Mouse (Mus musculus): ENCODE results near the gene Kif1c.

The Kif1c gene

DNA sequence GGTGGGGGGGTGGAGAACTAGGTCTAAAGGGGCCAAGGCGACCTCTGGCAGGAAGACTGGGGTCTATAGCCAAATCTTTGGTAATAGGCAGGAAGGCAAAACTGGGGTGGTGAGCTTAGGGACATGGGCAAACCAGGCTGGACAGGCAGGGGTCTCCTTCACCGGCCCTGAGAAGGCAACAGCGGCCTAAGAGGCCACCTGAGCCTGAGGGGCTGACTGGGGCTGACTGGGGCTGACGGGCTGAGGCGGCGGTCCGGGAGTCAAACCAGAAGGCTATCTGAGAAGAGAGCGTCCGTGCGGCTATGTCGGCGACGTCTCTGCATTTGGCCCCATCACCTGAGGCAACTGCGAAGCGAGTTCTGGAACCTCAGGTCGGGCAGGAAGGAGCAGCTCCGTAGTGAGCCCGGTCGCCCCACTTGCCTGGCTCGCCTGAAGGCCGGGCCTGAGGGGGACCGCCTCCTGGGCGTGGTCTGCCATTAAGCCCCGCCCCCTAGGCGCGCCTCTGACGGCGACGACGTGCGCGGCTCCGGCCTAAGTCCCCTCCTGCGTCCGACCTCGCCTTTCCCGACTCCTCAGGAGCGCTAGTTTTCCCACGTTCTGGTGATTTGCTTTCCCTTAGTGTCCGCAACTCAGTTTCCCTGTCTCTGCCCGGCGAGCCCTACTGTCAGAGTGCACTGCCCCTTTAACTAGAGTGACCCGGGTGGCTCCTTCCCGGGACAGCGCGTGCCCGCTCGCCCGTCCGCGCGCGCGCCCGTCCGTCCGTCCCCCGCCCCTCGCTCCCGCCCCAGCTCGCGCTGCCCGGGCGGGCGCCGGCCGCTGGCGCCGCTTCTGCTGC lies at the start of gene Kif1c, which contains the start of gene Inca1:
Gene Kif1c, plus strand, starts transcription at position 827 of the 835 bp plus-strand sequence.
Gene Inca1, minus strand, starts transcription at position 434 of the 835 bp plus-strand sequence.
- peak; percentile 94 to 97 for DNase-seq (ENCODE audit: low spot score in 2 of 2)

DNA sequence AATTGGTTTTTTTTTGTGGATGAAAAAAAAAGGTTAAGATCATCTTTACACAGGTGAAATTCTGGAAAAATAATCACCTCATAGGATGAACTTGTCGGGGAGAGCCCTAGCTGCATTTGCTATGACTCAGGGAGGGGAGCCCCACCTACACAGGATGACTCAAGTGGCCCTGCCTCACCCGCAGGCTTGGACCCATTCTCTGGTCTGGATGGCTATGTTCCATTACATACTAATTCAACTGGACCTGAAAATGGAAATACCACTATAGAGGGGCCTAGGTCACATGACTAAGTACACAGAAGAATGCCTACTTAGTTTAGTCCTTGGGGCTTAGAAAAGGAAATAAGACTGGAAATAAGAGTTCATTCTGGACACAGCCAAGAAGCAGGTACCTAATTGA lies 49.0 kb upstream of the Kif1c start:
- no peak for DNase-seq (ENCODE audit: low spot score in 2 of 2)

DNA sequence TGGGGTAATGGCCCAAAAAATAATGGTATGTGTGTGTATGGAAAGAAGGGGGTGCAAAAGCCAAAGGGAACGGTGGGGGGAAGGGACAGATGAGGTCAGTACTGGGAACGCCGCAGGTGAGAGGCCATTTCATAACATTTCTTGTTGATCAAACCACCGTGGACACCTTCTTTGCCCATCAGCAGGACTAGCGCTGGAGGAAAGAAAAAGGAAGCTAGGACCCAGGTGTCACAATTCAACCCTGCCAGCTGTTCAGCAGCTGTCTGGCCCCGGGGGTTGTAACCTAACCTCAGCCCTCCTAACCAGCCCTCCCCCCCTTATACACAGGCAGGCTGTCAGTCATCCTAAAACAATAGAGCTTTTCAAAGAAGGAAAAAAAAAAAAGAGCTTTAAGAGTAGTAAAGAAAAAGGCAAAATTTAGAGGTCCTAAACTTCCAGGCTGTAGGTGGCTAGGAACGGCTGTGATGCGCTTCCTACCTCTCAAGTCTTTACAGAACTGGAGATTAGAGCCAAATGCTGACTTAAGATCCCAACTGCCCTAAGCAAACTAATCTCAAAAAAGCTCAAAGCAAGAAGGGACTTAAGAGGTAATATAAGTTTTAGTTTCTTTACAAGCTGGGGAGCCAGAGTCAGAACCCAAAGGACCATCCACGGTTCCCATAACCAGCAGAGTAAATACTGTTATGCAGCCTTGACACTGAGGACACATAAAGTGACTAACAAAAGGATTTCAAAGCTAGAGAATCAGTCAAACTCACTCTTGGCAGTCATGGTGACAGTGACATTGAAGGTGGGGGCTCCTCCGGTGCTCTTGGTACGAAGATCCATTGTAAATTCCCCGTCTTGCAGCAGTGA lies 48.1 kb upstream of the Kif1c start:
- DNase-seq (ENCODE audit: low spot score in 2 of 2), result no peak

DNA sequence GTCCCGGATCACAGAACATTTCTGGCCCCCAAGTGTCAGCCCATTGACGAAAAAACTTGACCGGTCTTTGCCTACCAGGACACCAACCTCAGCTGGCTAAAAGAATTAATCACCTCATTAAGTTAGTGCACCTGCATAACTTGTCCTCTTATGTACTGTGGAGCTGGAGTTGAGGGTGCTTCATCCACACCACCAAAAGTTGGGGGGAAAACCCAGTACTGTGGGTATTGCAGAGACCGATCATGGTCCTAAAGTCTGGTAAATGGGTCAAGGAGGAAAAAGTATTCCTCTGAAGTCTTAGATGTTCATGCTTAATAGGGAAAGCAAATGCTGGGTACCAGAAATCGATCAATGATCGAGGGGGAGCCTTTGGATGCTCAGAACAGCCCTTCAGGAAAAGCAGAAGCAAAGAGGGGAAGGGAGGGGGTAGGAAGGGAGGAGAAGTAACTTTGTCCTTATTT lies 47.4 kb upstream of the Kif1c start:
- no peak for DNase-seq (ENCODE audit: low spot score in 2 of 2)

DNA sequence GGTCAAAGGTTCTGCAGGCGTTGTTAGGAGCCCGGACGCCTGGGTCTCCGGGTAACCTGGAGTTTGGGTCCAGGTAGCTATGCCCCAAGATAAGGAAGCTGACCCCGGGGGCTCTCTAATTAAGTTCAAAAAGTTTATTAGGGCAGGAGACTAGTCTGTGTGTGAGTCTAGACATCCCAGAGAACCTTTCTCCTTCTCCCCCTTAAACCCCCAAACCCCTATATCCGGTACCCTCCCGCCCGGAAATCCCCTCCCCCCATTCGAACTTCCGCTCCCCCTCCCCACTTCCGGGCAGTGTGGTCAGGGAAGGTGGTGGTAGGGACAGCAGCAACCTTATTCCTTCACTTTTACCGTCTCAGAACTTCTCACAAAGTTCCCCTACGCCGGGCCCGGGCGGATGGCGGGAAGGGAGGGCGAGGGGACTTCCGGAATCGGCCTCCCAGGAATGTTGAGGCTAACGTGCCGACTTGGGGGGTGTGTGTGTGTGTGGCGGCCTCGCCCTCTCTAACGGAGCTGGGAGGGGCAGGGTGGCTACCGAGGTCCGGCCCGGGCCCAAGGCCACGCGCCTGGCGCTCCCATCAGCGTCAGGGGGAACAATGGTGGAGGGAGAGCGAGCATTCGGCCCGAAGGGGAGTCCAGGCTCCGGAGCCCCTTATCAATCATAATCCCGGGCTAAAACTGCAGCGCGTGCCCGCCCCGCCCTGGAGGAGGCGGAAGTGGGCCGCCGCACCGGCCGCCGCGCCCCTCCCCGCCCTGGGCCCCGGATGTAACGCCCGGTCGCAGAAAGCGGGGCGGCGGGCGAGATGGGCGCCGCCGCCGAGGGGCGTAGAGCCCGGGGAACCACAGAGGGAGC lies 46.8 kb upstream of the Kif1c start:
- DNase-seq (ENCODE audit: low spot score in 2 of 2), result peak in 1 of 2 experiments; percentile 67

DNA sequence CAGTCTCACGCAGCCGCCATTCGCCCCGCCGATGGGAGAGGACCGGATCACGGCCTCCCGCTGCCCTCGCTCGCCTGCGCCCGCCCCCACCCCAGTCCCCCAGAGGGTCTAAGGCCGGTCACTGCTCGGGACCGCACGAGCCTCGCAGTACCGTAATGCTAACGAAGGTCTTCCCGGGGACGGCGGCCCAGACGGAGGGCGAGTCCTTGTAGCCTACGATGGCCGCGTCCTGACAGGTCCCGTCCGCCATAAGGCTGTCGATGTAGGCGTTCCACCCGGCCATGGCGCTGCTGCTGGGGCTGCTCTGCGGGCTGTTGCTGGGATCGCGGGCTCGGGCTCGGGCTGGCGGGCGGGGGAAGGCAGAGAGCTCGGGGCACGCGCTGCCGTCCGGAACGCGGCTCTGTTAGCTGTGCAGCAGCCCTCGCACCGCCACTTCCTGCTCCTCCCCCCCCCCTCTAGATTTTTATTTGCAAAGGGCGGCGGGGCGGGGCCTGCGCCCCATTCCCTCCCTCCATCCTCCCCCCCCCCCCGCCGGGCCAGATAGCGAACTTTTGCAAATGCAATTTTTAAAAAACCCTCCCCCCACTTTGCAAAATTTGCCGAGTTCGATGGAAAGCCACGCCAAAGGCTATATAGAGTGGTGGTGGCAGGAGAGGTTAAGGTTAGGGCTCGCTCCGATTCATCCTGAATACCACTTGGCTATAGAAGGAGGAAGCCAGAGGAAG lies 46.0 kb upstream of the Kif1c start, which contains the start of gene Pfn1:
Gene Pfn1, minus strand, starts transcription at position 447 of the 725 bp plus-strand sequence.
- peak in 1 of 2 experiments; percentile 70 for DNase-seq (ENCODE audit: low spot score in 2 of 2)

DNA sequence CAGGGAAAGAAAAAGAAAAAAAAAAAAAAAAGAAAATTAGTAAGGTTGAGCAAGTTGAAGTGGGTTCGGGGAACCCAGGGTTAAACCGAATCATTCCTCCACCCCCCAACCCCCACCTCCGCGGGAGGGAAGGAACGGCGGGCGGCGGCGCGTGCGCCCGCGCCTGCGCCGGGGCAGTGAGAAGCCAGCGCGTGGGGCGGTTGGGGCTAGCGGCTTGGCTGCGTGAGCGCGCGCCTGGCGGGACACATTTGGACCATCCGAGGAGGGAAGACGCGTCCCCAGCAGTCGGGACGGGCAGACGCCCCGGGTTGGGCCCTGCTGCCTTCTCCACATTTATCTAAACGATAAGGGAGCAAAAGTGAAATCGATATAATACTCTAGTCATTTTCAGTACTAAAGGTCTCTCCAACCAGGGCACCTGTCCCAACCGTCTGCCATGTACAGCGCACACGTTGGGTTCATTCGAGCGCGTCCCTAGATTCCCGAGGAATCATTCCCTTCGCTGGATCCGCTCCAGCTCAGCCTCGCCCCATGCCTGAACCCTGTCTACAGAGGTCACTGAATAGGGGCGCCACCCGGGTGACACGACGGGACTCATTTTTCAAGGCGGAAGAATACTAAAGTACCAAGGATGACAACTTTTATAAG lies 45.3 kb upstream of the Kif1c start:
- DNase-seq (ENCODE audit: low spot score in 2 of 2), result peak in 1 of 2 experiments; percentile 80

DNA sequence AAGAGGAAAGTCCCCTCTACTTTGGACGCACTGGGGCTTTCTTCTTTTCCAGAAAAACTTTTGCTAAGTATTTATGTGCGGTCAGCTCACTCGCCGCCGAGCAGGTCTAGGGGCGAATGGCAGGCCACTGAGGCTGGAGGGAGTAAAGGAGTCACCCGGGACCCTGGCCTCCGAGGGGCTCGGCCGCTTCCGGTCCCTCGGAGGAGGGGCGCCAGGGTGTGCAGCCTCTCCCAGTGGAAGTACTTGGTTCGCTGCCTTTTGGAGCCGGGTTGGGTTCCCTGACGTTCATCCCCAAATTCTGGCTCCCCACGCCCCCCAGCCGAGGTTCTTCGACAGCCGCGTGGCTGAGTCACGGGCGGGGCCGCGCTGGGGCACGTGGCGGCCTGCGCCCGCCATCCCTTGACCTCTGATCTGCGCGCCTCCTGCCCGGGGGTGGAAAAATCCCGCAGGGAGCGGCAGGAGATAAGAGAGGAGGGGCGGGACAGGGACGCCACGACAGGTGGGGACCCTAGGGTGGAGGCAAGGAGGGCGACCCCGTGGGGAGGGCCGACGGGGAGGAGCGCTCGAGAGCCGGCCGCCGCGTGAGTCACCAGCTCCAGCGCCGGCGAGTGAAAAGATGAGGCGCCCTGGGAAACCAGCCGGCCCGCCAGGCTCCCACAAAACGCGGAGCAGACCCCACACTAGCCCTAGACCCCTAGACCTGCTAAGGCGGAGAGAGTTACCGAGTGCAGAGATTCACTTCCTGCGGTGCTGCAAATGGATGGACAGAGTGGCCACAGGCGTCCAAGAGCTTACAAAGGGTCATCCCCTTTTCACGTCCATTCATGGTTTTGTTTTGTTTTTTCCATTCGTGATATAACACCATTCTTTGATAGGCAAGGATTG lies 44.5 kb upstream of the Kif1c start:
- DNase-seq (ENCODE audit: low spot score in 2 of 2), result peak in 1 of 2 experiments; percentile 37

DNA sequence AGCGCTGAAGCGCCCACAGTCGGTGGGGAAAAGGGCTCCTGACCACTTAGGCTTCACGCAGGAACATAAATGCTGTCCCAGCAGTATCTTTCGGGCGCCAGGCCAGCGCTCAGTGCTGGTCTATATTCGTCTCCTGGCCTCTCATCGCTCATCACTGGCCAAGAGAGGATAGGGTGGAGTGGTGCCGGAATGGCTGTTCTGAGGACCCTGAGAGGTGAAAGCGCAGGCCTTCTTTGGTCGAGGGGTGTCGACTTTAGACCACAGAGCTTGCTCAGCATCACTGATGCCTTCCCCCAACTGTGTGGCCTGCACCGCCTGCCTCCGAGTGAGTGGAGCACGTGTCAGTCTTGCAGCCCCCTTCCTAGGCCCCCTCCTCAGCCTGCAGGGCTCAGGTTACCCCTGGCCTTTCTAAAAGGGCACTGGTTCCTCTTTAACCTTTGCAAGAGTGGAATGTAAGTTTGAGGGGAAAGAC lies 43.9 kb upstream of the Kif1c start:
- no peak for DNase-seq (ENCODE audit: low spot score in 2 of 2)

DNA sequence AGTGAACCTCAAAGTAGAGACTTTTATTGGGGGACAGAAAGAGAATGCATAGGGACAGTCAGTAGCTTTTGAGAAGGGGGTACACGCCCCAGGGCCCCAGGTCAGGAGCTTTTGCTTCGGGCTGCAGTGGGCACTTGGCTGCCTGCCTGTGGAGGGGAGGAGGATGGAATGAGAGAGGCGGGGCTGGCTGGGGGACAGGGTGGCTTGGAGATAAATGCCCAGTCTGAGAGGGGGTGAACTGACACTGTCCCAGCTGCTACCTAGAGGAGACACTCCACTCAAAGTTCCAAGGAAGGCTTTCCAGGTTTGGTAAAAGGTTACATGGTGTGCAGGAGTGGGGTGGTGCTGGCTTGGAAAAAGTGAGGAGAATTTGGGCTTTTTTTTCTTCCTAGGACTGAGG lies 43.4 kb upstream of the Kif1c start, which contains the start of gene Eno3:
Gene Eno3, plus strand, starts transcription at position 239 of the 400 bp plus-strand sequence.
- no peak for DNase-seq (ENCODE audit: low spot score in 2 of 2)

DNA sequence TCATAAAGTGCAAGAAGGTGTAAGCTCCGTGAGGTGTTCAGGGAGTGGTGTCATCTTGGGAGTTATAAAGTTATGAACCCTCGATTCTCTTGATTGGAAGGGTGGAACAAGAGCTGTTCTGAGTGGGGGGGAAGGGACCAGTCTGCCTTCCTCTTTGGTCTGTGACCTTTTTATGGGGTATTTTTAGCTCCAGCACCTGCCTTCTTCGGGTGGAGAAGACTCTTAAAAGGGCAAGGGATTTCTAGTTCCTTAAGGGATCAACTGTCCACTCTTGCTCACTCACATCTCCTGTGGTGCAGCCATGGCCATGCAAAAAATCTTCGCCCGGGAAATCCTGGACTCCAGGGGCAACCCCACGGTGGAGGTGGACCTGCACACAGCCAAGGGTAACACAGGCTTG lies 42.8 kb upstream of the Kif1c start:
- no peak for DNase-seq (ENCODE audit: low spot score in 2 of 2)

DNA sequence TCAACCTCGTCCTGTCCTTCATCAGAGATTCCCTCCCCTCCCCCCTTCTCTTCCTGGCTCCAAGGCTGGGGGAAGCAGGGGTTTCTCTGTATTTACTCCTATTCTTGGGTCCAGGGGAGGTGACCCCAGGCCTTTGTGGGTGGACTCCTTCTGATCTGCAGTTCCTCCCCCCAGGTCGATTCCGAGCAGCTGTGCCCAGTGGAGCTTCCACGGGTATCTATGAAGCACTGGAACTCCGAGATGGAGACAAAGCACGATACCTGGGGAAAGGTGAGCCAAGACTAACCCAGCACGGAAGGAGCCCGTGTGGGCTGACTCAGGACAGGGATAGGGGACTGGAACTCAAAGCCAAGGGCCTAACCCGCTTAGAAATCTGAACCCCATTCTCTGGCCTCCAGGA lies 42.4 kb upstream of the Kif1c start:
- no peak for DNase-seq (ENCODE audit: low spot score in 2 of 2)

DNA sequence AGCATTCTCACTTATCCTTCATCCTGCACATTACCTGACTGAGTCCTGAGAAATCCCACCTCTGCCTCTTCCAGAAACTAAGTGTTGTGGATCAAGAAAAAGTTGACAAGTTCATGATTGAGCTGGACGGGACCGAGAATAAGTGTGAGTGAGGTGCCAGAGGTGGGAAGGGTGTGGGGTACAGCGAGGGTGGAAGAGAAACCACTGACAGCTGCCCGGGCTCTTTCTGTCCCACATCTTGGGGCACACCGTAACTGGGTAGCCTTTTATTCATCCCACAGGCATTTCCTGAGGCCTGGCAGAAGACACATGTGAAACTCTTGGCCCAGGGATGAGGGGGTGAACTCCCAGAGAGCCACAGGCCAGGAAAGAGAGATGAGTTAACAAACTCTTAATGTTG lies 41.8 kb upstream of the Kif1c start:
- no peak for DNase-seq (ENCODE audit: low spot score in 2 of 2)

DNA sequence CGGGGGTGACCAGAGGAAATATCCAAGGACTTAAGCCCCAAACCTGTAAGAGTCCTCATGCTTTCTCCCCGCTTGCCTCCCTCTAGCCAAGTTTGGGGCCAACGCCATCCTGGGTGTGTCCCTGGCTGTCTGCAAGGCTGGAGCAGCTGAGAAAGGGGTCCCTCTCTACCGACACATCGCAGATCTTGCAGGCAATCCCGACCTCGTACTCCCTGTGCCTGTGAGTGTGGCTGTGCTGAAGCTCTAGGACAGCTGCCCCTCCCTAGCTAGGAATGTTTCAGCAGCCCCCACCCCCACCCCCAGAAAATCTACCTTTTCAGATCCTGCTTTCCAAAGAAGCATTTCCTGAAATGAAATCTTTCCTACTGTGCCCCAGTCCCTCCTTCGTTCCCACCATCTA lies 41.4 kb upstream of the Kif1c start:
- no peak for DNase-seq (ENCODE audit: low spot score in 2 of 2)

DNA sequence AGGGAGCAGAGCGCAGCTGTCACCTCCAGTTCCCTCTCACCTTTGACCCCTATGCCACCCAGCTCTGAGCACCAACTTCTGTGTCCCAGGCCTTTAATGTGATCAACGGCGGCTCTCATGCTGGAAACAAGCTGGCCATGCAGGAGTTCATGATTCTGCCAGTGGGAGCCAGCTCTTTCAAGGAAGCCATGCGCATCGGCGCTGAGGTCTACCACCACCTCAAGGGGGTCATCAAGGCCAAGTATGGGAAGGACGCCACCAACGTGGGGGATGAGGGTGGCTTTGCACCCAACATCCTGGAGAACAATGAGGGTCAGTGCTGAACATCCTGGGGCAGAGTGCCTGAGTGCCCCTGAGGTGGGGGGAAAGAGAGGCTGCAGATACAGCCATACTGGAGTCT lies 39.8 kb upstream of the Kif1c start:
- DNase-seq (ENCODE audit: low spot score in 2 of 2), result no peak

DNA sequence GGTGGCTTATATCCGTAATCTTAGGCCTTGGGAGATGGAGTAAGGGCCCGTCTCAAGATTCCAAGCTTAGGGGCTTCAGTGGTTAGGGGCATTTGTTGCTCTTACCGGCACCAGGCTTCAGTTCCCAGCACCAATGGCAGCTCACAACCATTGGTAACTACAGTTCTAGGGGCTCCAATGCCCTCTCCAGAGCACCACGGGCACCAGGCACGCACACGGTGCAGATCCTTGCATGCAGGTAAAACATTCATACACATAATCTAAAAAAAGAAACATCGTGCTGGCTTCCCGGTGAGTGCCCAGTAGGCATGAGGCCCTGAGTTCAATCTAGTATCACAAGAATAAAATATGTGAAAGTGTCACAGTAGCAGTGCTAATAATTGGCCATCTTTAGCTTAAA lies 37.2 kb upstream of the Kif1c start:
- DNase-seq (ENCODE audit: low spot score in 2 of 2), result no peak

DNA sequence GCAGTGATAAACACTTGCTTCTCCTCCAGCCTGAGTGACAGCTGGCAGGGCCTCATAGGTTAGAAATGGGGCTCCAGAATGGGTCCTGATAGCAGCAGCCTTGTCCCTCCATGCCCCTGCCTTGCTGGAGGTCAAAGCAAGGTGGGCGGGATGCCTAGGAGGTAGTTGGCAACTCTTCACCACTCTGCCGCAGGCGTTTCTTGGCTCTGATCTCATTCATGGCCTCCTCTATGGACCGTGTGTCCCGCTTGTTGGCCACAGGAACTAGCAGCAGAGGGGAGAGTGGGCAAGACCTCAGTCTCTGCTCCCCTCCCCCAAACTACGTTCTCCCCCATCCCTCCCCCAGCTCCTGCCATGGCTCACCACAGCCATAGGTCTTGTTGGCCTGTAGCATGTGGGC lies 36.4 kb upstream of the Kif1c start:
- DNase-seq (ENCODE audit: low spot score in 2 of 2), result no peak

DNA sequence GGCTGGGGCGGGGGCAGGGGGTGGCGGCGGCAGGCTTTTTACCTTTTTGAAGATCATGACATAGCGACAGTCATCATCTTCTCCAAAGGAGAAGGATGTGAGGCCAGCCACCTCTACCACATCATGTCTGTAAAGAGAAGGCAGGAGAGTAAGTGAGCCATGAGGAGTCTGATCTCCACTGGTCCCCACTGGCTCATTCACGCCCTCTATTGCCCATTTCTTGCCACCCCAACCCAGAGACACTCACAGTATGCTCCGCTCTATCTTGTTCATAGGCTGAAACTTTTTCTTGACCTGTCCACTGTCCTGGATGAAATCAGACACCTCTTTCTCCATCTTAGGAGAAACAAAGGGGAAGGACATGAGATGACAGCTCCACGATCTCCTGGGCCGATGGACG lies 35.6 kb upstream of the Kif1c start:
- DNase-seq (ENCODE audit: low spot score in 2 of 2), result no peak

DNA sequence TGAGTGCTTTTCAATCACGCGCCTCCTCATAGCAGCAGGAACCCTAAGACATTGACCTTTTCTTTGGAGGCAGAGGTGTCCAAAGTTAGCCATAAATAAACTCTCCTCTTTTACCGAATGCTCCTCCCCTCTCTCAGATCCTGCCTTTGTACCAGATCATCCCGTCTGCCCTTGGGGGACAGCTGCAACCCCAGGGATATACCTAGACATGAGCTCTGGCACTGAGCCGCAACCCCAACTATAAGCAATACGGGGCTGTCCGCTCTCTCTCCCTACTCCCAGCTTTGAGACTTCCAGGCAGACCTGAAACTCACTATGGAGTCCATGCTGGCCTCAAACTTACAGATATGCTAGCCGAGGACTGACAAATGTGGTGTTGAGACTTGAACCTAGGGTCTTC lies 33.7 kb upstream of the Kif1c start:
- DNase-seq (ENCODE audit: low spot score in 2 of 2), result no peak
